Mouse (Mus musculus): Measurements from ENCODE around the gene Kcnj10.

Gene Kcnj10

GRCm38 (mm10) chr1:172329616-172330015 is 11.4 kb upstream of the Kcnj10 start:
- DNase-seq (ENCODE audit: low spot score in 2 of 2) = no peak

- no peak for DNase-seq (ENCODE audit: low spot score in 2 of 2)
These were observed 9.5 kb upstream of the Kcnj10 start for GRCm38 (mm10) chr1:172331422-172331947.

- DNase-seq (ENCODE audit: low spot score in 2 of 2) = no peak
These were observed 8.1 kb upstream of the Kcnj10 start for GRCm38 (mm10) chr1:172332925-172333324.

- no peak for DNase-seq (ENCODE audit: low spot score in 2 of 2)
These were observed 7.5 kb upstream of the Kcnj10 start for GRCm38 (mm10) chr1:172333512-172333911.

- DNase-seq (ENCODE audit: low spot score in 2 of 2) = no peak
These were observed 5.2 kb upstream of the Kcnj10 start for GRCm38 (mm10) chr1:172335804-172336203.

- no peak for DNase-seq (ENCODE audit: low spot score in 2 of 2)
These were observed 3.4 kb upstream of the Kcnj10 start for GRCm38 (mm10) chr1:172337411-172338185.

- DNase-seq (ENCODE audit: low spot score in 2 of 2) = no peak
These were observed 376 bp downstream of the Kcnj10 start for GRCm38 (mm10) chr1:172341386-172341785.

- peak in 1 of 2 experiments; percentile 63 for DNase-seq (ENCODE audit: low spot score in 2 of 2)
These were observed 1.7 kb downstream of the Kcnj10 start for GRCm38 (mm10) chr1:172342729-172343128.

- no peak for DNase-seq (ENCODE audit: low spot score in 2 of 2)
These were observed 2.9 kb downstream of the Kcnj10 start for GRCm38 (mm10) chr1:172343914-172344313.

- DNase-seq (ENCODE audit: low spot score in 2 of 2) = no peak
These were observed 3.8 kb downstream of the Kcnj10 start for GRCm38 (mm10) chr1:172344820-172345219.

GRCm38 (mm10) chr1:172346707-172347106 is 5.7 kb downstream of the Kcnj10 start:
- DNase-seq (ENCODE audit: low spot score in 2 of 2) = no peak

GRCm38 (mm10) chr1:172347382-172347781 is 6.4 kb downstream of the Kcnj10 start:
- DNase-seq (ENCODE audit: low spot score in 2 of 2) = no peak

GRCm38 (mm10) chr1:172349504-172349903 is 8.5 kb downstream of the Kcnj10 start:
- DNase-seq (ENCODE audit: low spot score in 2 of 2) = no peak

GRCm38 (mm10) chr1:172349916-172350812 is 9.2 kb downstream of the Kcnj10 start:
- DNase-seq (ENCODE audit: low spot score in 2 of 2) = peak; percentile 57 to 66

- no peak for DNase-seq (ENCODE audit: low spot score in 2 of 2)
These were observed 11.0 kb downstream of the Kcnj10 start for GRCm38 (mm10) chr1:172352001-172352400.

GRCm38 (mm10) chr1:172352453-172352852 is 11.4 kb downstream of the Kcnj10 start:
- DNase-seq (ENCODE audit: low spot score in 2 of 2) = no peak

GRCm38 (mm10) chr1:172355336-172355735 is 14.3 kb downstream of the Kcnj10 start:
- no peak for DNase-seq (ENCODE audit: low spot score in 2 of 2)

GRCm38 (mm10) chr1:172357550-172357949 is 16.5 kb downstream of the Kcnj10 start:
- DNase-seq (ENCODE audit: low spot score in 2 of 2) = peak; percentile 50 to 54

GRCm38 (mm10) chr1:172358341-172358740 is 17.3 kb downstream of the Kcnj10 start:
- DNase-seq (ENCODE audit: low spot score in 2 of 2) = no peak

GRCm38 (mm10) chr1:172364684-172365083 is 23.7 kb downstream of the Kcnj10 start:
- DNase-seq (ENCODE audit: low spot score in 2 of 2) = peak; percentile 52 to 68

- no peak for DNase-seq (ENCODE audit: low spot score in 2 of 2)
These were observed 27.9 kb downstream of the Kcnj10 start for GRCm38 (mm10) chr1:172368768-172369418.

GRCm38 (mm10) chr1:172376198-172376667 is 35.2 kb downstream of the Kcnj10 start, which contains the start of gene Pigm:
Gene Pigm (plus strand): TSS chr1:172376546.
- peak; percentile 97 to 99 for DNase-seq (ENCODE audit: low spot score in 2 of 2)

Measured in frontal cortex, postnatal 36 days (tissue).